Mouse (Mus musculus) C2C12 (cell line): ENCODE measurements at regions not wholly inside any gene's neighbourhood (a gene's known extent, or its start where the extent isn't known, plus 50 kb on each side); places are given as distances from the start of the nearest gene placed in this dataset.

Experiments
- CEBPB ChIP-seq: IDR thresholded peaks from one replicate; pipeline ENCODE4 v1.6.1; 2011; ENCODE audit warnings: low read depth, mild to moderate bottlenecking, control low read depth, moderate library complexity
- CTCF ChIP-seq: IDR thresholded peaks from one replicate; pipeline ENCODE4 v1.5.1; 2011; ENCODE audit not compliant: control insufficient read depth, insufficient read depth, insufficient read length
- FOSL1 ChIP-seq: IDR thresholded peaks from one replicate; pipeline ENCODE4 v1.8.0; 2011; ENCODE audit warnings: mild to moderate bottlenecking, low read length; ENCODE audit not compliant: poor library complexity, insufficient read depth, severe bottlenecking
- MAX ChIP-seq: IDR thresholded peaks from one replicate; pipeline ENCODE4 v1.6.1; 2011; ENCODE audit warnings: mild to moderate bottlenecking, control low read depth
- MYOD1 ChIP-seq: IDR thresholded peaks from one replicate; pipeline ENCODE4 v1.6.1; 2011; ENCODE audit warnings: low read depth; ENCODE audit not compliant: control insufficient read depth, insufficient read length
- MYOG ChIP-seq: IDR thresholded peaks from one replicate; pipeline ENCODE4 v1.6.1; 2011; ENCODE audit not compliant: control insufficient read depth, insufficient read length; ENCODE audit errors: extremely low read depth
- USF1 ChIP-seq: IDR thresholded peaks from one replicate; pipeline ENCODE4 v1.6.1; 2011; ENCODE audit warnings: low read depth, mild to moderate bottlenecking, control low read depth, moderate library complexity

- TF ChIP-seq USF1, result no peak
- no peak for TF ChIP-seq CTCF
- TF ChIP-seq CEBPB, result no peak
- TF ChIP-seq MYOG, result no peak
- no peak for TF ChIP-seq MAX
- TF ChIP-seq MYOD1, result no peak
- TF ChIP-seq FOSL1, result no peak
These were observed 118.6 kb downstream of the Gm12728 start for GRCm38 (mm10) chr4:105908281-105908680.
